Mouse (Mus musculus) stomach, embryonic 14.5 days (tissue): ENCODE measurements at regions not wholly inside any gene's neighbourhood (a gene's known extent, or its start where the extent isn't known, plus 50 kb on each side); places are given as distances from the start of the nearest gene placed in this dataset.

Experiments used
- ATAC-seq: fragments of 200-750 bp; cut with Nextera tagmentation; 2 replicates; pipeline ENCODE4 v1.8.0; 2017; ENCODE audit warnings: low read depth, moderate TSS enrichment; ENCODE audit not compliant: insufficient number of reproducible peaks, insufficient read depth, low FRiP score
- H3K27ac ChIP-seq: fragments of 300-500 bp; sonication (generic); 2 replicates; pipeline ENCODE4 v1.5.1; 2014; ENCODE audit warnings: mild to moderate bottlenecking, low read length, moderate library complexity, mixed read lengths
- H3K27me3 ChIP-seq: fragments of 300-500 bp; sonication (generic); 2 replicates; pipeline ENCODE4 v1.6.1; 2014; ENCODE audit warnings: low read length, control low read depth, mixed read lengths; ENCODE audit not compliant: control insufficient read depth, insufficient read depth
- H3K36me3 ChIP-seq: fragments of 300-500 bp; sonication (generic); 2 replicates; pipeline ENCODE4 v1.6.1; 2014; ENCODE audit warnings: mild to moderate bottlenecking, control low read depth, low read length, moderate library complexity, mixed read lengths; ENCODE audit not compliant: control insufficient read depth, insufficient read depth
- H3K4me1 ChIP-seq: fragments of 300-500 bp; sonication (generic); 2 replicates; pipeline ENCODE4 v1.6.1; 2014; ENCODE audit warnings: low read length, control low read depth, mixed read lengths; ENCODE audit not compliant: control insufficient read depth, insufficient read depth
- H3K4me2 ChIP-seq: fragments of 300-500 bp; sonication (generic); replicated peaks from 2 replicates; pipeline ENCODE4 v1.6.1; 2014; ENCODE audit warnings: low read depth, low read length, control low read depth
- H3K4me3 ChIP-seq: fragments of 300-500 bp; sonication (generic); 2 replicates; pipeline ENCODE4 v1.5.1; 2014; ENCODE audit warnings: low read depth, low read length, control low read depth
- H3K9ac ChIP-seq: fragments of 300-500 bp; sonication (generic); replicated peaks from 2 replicates; pipeline ENCODE4 v1.6.1; 2014; ENCODE audit warnings: low read depth, mild to moderate bottlenecking, control low read depth, low read length, moderate library complexity, mixed read lengths
- H3K9me3 ChIP-seq: fragments of 300-500 bp; sonication (generic); 2 replicates; pipeline ENCODE4 v1.6.1; 2016; ENCODE audit warnings: low read depth, low read length, control low read depth; ENCODE audit not compliant: control insufficient read depth
- WGBS: fragments of 180-500 bp; shearing (Covaris S2); extraction: QIAGEN DNeasy Blood & Tissue Kit; methylation state at CpG from one replicate; pipeline ENCODE4 v1.1.7; 2014; 5-methylcytosine and 5-hydroxymethylcytosine counted together

- H3K36me3 ChIP-seq: no peaks in the 10 kb centered on the region
- H3K4me2 ChIP-seq: no peak overlapping the region
- H3K4me1 ChIP-seq: no peaks in the 10 kb centered on the region
- no peak overlapping the region for H3K4me3 ChIP-seq
- ATAC-seq: no peak
- no peaks in the 10 kb centered on the region for H3K27me3 ChIP-seq
- H3K9ac ChIP-seq: no peak overlapping the region
- 76% methylated on average over 4 of the region's 4 CpGs for WGBS
- no peaks in the 10 kb centered on the region for H3K9me3 ChIP-seq
- H3K27ac ChIP-seq: no peak overlapping the region
These were observed 108.7 kb upstream of the Arhgap5 start for GRCm38 (mm10) chr12:52395111-52395510.

- no peak overlapping the region for H3K4me2 ChIP-seq
- no peak overlapping the region for H3K4me3 ChIP-seq
- WGBS: 52% methylated on average over 14 of the region's 14 CpGs
- H3K4me1 ChIP-seq: no peaks in the 10 kb centered on the region
- ATAC-seq: no peak
- no peak overlapping the region for H3K27ac ChIP-seq
- H3K9ac ChIP-seq: no peak overlapping the region
- H3K9me3 ChIP-seq: no peaks in the 10 kb centered on the region
- no peaks in the 10 kb centered on the region for H3K36me3 ChIP-seq
- H3K27me3 ChIP-seq: no peaks in the 10 kb centered on the region
These were observed 107.5 kb upstream of the Arhgap5 start for GRCm38 (mm10) chr12:52396178-52396841.

GRCm38 (mm10) chr12:52397718-52398510, 105.9 kb upstream of the Arhgap5 start:
- H3K4me1 ChIP-seq: no peaks in the 10 kb centered on the region
- no peak overlapping the region for H3K4me3 ChIP-seq
- no peaks in the 10 kb centered on the region for H3K36me3 ChIP-seq
- H3K27me3 ChIP-seq: no peaks in the 10 kb centered on the region
- no peak overlapping the region for H3K27ac ChIP-seq
- no peak overlapping the region for H3K9ac ChIP-seq
- no peaks in the 10 kb centered on the region for H3K9me3 ChIP-seq
- H3K4me2 ChIP-seq: no peak overlapping the region
- ATAC-seq: no peak
- 69% methylated on average over 2 of the region's 2 CpGs for WGBS

GRCm38 (mm10) chr12:52398511-52398975, 105.2 kb upstream of the Arhgap5 start:
- Histone ChIP-seq H3K4me3 (no peak overlapping the region), H3K27me3 (no peaks in the 10 kb centered on the region), H3K4me2 (no peak overlapping the region), H3K9ac (no peak overlapping the region), H3K9me3 (no peaks in the 10 kb centered on the region), H3K36me3 (no peaks in the 10 kb centered on the region), H3K27ac (no peak overlapping the region), H3K4me1 (no peaks in the 10 kb centered on the region)
- 72% methylated on average over 6 of the region's 6 CpGs for WGBS
- ATAC-seq: no peak

- Histone ChIP-seq H3K36me3 (no peaks in the 10 kb centered on the region), H3K9me3 (no peaks in the 10 kb centered on the region), H3K27me3 (no peaks in the 10 kb centered on the region), H3K9ac (no peak overlapping the region), H3K4me3 (no peak overlapping the region), H3K4me2 (no peak overlapping the region), H3K27ac (no peak overlapping the region), H3K4me1 (no peaks in the 10 kb centered on the region)
- WGBS: 65% methylated on average over 3 of the region's 3 CpGs
- ATAC-seq: peak; percentile 89
These were observed 103.7 kb upstream of the Arhgap5 start for GRCm38 (mm10) chr12:52400099-52400498.

GRCm38 (mm10) chr12:52402711-52403110, 101.1 kb upstream of the Arhgap5 start:
- Histone ChIP-seq H3K9ac (no peak overlapping the region), H3K9me3 (no peaks in the 10 kb centered on the region), H3K36me3 (no peaks in the 10 kb centered on the region), H3K4me2 (no peak overlapping the region), H3K4me1 (no peaks in the 10 kb centered on the region), H3K27me3 (no peaks in the 10 kb centered on the region), H3K4me3 (no peak overlapping the region), H3K27ac (no peak overlapping the region)
- no peak for ATAC-seq
- WGBS: 88% methylated on average over 4 of the region's 4 CpGs

- ATAC-seq: no peak
- no peak overlapping the region for H3K4me2 ChIP-seq
- H3K4me3 ChIP-seq: no peak overlapping the region
- H3K4me1 ChIP-seq: no peaks in the 10 kb centered on the region
- no peaks in the 10 kb centered on the region for H3K9me3 ChIP-seq
- no peak overlapping the region for H3K9ac ChIP-seq
- H3K36me3 ChIP-seq: no peaks in the 10 kb centered on the region
- WGBS: 69% methylated on average over 6 of the region's 6 CpGs
- H3K27ac ChIP-seq: no peak overlapping the region
- no peaks in the 10 kb centered on the region for H3K27me3 ChIP-seq
These were observed 97.4 kb upstream of the Arhgap5 start for GRCm38 (mm10) chr12:52406386-52406785.

- H3K9ac ChIP-seq: no peak overlapping the region
- H3K9me3 ChIP-seq: no peaks in the 10 kb centered on the region
These were observed 95.4 kb upstream of the Arhgap5 start for GRCm38 (mm10) chr12:52408307-52408895.

More at GRCm38 (mm10) chr12:52408307-52408895, 95.4 kb upstream of the Arhgap5 start:
- Histone ChIP-seq H3K27ac (no peak overlapping the region), H3K27me3 (no peaks in the 10 kb centered on the region), H3K4me3 (no peak overlapping the region), H3K4me2 (no peak overlapping the region), H3K36me3 (no peaks in the 10 kb centered on the region), H3K4me1 (no peaks in the 10 kb centered on the region)
- ATAC-seq: no peak
- WGBS: 89% methylated on average over 8 of the region's 8 CpGs
